Mouse (Mus musculus) G1E-ER4 (cell line): ENCODE results near the gene Rnase4. TPM values are rescaled to one million over a fixed set of nuclear protein-coding genes. Genes with fewer than 3 reads are reported as not detected.

ENCODE experiments used
- GATA1 ChIP-seq: IDR thresholded peaks from one replicate; pipeline ENCODE4 v1.8.0; 2012; ENCODE audit warnings: low read length, inconsistent platforms
- polyA plus RNA-seq: library from polyadenylated mRNA; stranded (reverse); fragments of >175 nt; gene quantifications from 2 replicates; pipeline ENCODE4 v1.2.3, GENCODE M21; 2012

Gene Rnase4
- polyA plus RNA-seq: not detected in 2 replicates

DNA sequence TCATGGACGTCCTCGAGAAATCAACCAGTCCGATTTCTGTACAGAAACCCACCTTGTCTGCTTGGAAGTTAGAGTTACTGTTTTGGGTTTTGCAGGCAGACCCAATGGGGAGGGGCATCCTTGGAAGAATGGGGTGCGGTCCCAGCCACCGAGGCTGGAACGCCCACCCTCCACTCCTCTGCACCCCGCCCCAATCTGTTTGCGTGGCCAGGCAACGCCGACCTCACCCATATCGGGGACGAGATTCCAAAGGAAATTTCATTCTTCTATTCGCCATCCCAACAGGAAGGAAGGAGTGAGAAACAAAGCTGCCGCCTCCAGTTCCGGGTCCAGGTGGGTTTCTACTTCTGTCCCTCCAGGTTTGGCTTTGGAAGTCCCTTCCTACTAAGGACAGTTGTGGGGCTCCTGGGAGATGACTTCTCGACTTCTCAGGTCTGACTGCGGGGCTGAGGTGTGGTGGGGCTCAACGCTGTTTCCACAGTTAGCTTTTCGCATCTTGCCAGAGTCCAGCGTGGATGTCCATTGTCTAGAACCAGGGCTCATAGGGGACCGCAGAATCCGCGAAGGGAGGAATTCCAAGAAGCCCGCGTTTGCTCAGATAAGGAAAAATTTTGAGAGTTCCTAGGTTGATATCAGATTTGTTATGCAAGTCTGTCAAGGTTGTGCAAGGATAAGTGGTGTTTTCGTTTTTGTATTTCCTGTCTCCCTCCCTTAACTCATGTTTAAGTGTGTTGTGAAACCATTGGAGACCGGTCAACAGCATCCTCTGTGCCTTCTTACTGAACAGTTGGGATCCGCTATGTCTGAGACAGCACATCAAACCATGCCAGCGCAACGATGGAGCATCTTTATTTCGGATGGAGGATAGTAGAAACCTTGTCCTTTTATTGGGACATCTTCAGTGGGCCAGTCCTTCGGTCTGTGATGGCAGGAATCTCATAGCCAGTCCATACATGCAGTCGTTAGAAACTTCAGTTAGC lies at the start of gene Rnase4, which contains the start of gene Ang:
TSS of gene Rnase4 (plus strand) at position 157 of the 980 bp plus-strand sequence.
TSS of gene Ang (plus strand) at position 230 of the 980 bp plus-strand sequence.
- no peak for TF ChIP-seq GATA1

DNA sequence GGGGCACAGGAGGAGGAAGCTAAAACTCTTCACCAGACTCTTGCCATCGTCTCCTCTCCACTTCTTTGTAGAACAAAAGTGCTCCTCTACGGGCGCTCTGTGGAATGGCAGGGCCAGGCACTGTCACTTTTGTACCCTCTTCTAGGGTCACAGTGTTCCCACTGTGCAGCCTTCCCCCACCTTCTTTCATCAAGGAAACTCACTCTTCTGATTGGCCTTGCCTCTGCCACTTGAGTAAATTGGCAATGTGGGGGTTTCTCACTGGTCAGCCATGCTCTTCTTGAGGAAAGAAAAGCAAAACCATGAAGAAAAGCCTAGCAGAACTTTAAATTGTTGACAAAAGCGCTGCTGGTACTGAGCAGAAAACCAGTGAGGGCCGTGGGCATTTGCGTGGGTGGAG lies 49.1 kb upstream of the Rnase4 start, which contains the start of gene Rnase9:
TSS of gene Rnase9 (minus strand) at position 101 of the 400 bp plus-strand sequence.
- no peak for TF ChIP-seq GATA1

DNA sequence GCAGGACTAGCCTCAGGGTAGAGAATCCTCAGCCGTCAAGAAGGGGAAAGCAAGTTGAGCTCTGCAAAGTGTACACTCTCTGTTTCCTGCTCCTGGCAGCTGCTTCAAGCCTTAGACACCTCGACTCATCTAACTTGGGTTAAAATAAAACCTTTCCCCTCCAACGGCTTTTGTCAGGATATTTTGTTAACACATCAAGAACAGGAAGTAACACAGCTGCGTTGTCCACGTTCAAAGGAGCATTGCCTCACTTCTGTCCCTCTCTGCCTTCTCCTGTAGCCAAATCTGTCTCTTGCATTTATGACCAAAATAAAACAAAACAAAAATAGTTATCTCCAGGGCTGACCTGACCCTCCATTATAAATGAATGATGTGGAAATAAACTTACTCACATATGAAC lies 43.0 kb upstream of the Rnase4 start:
- no peak for TF ChIP-seq GATA1

DNA sequence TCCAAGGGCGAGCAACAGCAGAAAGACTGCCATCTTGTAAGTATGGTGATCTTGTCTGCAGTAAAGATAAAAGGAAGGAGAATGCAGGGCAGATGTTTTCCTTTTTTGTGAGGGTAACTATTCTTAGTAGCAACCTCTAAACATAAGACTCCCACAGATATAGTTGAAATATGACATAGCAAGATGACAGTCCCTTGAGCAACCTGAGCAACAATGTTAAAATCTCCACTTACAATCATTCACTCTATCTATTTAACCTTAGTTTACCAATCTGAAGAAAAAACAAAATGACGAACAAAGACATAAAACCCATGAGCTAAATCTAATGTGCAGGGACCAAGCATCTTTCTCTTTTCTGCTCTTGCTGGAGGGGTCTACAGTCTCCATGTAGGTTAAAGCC lies 40.8 kb upstream of the Rnase4 start, which contains the start of gene Rnase11:
TSS of gene Rnase11 (minus strand) at position 101 of the 400 bp plus-strand sequence.
- TF ChIP-seq GATA1: no peak

- no peak for TF ChIP-seq GATA1
Measured at GRCm38 (mm10) chr14:51051941-51052340, 38.9 kb upstream of the Rnase4 start.

GRCm38 (mm10) chr14:51053176-51053575 lies 37.7 kb upstream of the Rnase4 start:
- no peak for TF ChIP-seq GATA1

- no peak for TF ChIP-seq GATA1
Measured at GRCm38 (mm10) chr14:51054243-51055237, 36.3 kb upstream of the Rnase4 start.

DNA sequence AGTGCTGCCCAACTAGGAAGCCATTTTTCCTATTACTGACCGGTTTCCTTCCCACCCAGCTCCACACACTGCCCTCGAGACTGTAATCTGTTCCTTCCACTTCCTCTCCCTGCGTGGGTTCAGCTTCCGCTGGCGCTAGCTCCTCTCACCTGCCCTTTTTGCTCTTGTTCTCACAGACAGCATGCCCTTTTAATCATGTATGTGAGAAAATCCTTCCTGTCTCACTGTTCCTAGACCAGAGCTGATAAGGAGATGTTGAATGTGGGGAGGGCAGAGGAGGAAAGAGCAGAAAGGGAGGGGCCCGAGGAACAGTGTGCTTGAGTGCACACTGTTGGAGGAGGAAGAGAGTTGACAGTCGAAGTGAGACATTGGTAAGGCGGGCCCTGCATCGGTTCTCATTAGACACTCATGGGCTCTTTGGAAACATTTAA lies 33.5 kb upstream of the Rnase4 start, which contains the start of gene Rnase12:
TSS of gene Rnase12 (minus strand) at position 261 of the 431 bp plus-strand sequence.
- no peak for TF ChIP-seq GATA1

- no peak for TF ChIP-seq GATA1
Measured at GRCm38 (mm10) chr14:51060761-51061160, 30.1 kb upstream of the Rnase4 start.

DNA sequence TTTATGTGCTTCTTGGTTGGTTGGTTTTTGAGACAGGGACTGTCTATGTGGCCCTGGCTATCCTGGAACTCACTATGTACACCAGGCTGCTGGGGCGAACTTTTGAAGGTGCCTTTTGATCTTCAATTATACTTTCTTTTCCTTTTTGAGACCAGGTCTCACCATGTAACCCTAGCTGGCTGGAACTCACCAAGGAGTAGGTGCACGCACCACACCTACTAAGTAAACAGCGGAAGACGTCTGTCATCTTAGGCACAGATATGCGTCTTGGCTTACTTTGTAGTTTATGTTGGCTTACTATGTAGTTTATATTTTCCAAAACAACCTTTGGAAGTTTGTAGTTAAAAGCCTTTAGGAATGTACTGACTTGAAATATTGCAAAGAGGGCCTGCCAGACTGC lies 21.9 kb upstream of the Rnase4 start:
- no peak for TF ChIP-seq GATA1

- TF ChIP-seq GATA1: no peak
Measured at GRCm38 (mm10) chr14:51069617-51070016, 21.3 kb upstream of the Rnase4 start.

GRCm38 (mm10) chr14:51074335-51074734 lies 16.5 kb upstream of the Rnase4 start, which contains the start of gene Olfr750:
TSS of gene Olfr750 (minus strand) at chr14:51074435.
- no peak for TF ChIP-seq GATA1

- no peak for TF ChIP-seq GATA1
Measured at GRCm38 (mm10) chr14:51079180-51079579, 11.7 kb upstream of the Rnase4 start.

DNA sequence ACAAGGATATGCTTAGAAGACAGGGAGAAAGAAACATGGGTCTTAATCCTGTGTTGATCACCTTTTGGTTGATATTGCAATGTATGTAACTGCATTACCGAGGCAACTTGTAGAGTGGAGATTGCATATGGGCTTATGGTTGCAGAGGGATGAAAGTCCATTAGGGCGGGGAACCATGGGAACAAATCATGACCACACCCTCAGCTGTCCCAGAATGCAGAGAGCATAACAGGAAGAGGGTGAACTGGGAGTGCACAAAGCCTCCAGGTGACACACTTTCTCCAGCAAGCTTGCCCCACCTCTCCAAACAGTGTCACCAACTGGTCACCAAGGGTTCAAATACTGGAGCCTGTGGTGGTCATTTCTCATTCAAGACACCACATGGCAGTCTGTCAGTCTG lies 9.8 kb upstream of the Rnase4 start:
- no peak for TF ChIP-seq GATA1
